Mouse (Mus musculus) neural tube, embryonic 11.5 days (tissue): ENCODE data around the gene Ube2q1. TPM values are rescaled to one million over a fixed set of nuclear protein-coding genes. Genes with fewer than 3 reads are reported as not detected.

Experiments used
- ATAC-seq: fragments of 200-750 bp; cut with Nextera tagmentation; 2 replicates; pipeline ENCODE4 v1.8.0; 2017; ENCODE audit warnings: moderate number of reproducible peaks, mild to moderate bottlenecking, moderate TSS enrichment, moderate library complexity; ENCODE audit not compliant: insufficient read depth, low FRiP score, low TSS enrichment
- DNase-seq: peaks from one replicate; pipeline ENCODE4 v3.0.0-alpha.2; 2015; ENCODE audit warnings: low spot score
- H3K27ac ChIP-seq: fragments of 300-500 bp; sonication (generic); 2 replicates; pipeline ENCODE4 v1.5.1; 2014; ENCODE audit warnings: low read depth, mild to moderate bottlenecking, low read length
- H3K27me3 ChIP-seq: fragments of 300-500 bp; sonication (generic); 2 replicates; pipeline ENCODE4 v1.6.1; 2014; ENCODE audit warnings: mild to moderate bottlenecking, low read length, mixed read lengths; ENCODE audit not compliant: control insufficient read depth, insufficient read depth
- H3K36me3 ChIP-seq: fragments of 300-500 bp; sonication (generic); 2 replicates; pipeline ENCODE4 v1.6.1; 2014; ENCODE audit warnings: mild to moderate bottlenecking, low read length, moderate library complexity, mixed read lengths; ENCODE audit not compliant: control insufficient read depth, insufficient read depth
- H3K4me1 ChIP-seq: fragments of 300-500 bp; sonication (generic); 2 replicates; pipeline ENCODE4 v1.6.1; 2014; ENCODE audit warnings: low read length, mixed read lengths; ENCODE audit not compliant: control insufficient read depth, insufficient read depth
- H3K4me2 ChIP-seq: fragments of 300-500 bp; sonication (generic); 2 replicates; pipeline ENCODE4 v1.6.1; 2014; ENCODE audit warnings: low read depth, mild to moderate bottlenecking, moderate library complexity
- H3K4me3 ChIP-seq: fragments of 300-500 bp; sonication (generic); 2 replicates; pipeline ENCODE4 v1.5.1; 2014; ENCODE audit warnings: low read depth, low read length
- H3K9ac ChIP-seq: fragments of 300-500 bp; sonication (generic); 2 replicates; pipeline ENCODE4 v1.6.1; 2014; ENCODE audit warnings: mild to moderate bottlenecking, low read length
- H3K9me3 ChIP-seq: fragments of 300-500 bp; sonication (generic); 2 replicates; pipeline ENCODE4 v1.6.1; 2016; ENCODE audit warnings: low read length; ENCODE audit not compliant: control insufficient read depth
- WGBS: fragments of 180-500 bp; shearing (Covaris S2); extraction: QIAGEN DNeasy Blood & Tissue Kit; methylation state at CpG from one replicate; pipeline ENCODE4 v1.1.7; 2014; 5-methylcytosine and 5-hydroxymethylcytosine counted together
- polyA plus RNA-seq: library from polyadenylated mRNA; unstranded; fragments of >200 nt; fragmentation: Nextera tagmentation; extraction: Ambion mirVana; gene quantifications from 2 replicates; pipeline ENCODE4 v1.2.1, GENCODE M21; 2014

Gene Ube2q1
- polyA plus RNA-seq, 1 experiment from 2014 or later: 22.3 TPM

- Histone ChIP-seq H3K4me2 (no peak overlapping the region), H3K9ac (no peak overlapping the region), H3K4me3 (no peak overlapping the region), H3K9me3 (no peaks in the 10 kb centered on the region), H3K4me1 (peaks cover 22% of the 10 kb centered on the region), H3K36me3 (peaks cover 21% of the 10 kb centered on the region), H3K27me3 (no peaks in the 10 kb centered on the region), H3K27ac (no peak overlapping the region)
- WGBS: 82% methylated on average over 4 of the region's 4 CpGs
- DNase-seq: no peak
- ATAC-seq: no peak
These were observed 2.6 kb downstream of the Ube2q1 start for GRCm38 (mm10) chr3:89776001-89776400.

GRCm38 (mm10) chr3:89780102-89780501 lies 6.7 kb downstream of the Ube2q1 start:
- peaks cover 33% of the 10 kb centered on the region for H3K36me3 ChIP-seq
- ATAC-seq (no peak), DNase-seq (no peak)
- no peak overlapping the region for H3K4me3 ChIP-seq
- no peak overlapping the region for H3K9ac ChIP-seq
- no peaks in the 10 kb centered on the region for H3K27me3 ChIP-seq
- peaks cover 4% of the 10 kb centered on the region for H3K4me1 ChIP-seq
- no peaks in the 10 kb centered on the region for H3K9me3 ChIP-seq
- 86% methylated on average over 4 of the region's 4 CpGs for WGBS
- no peak overlapping the region for H3K4me2 ChIP-seq
- no peak overlapping the region for H3K27ac ChIP-seq

GRCm38 (mm10) chr3:89781640-89782039 lies 8.2 kb downstream of the Ube2q1 start:
- Histone ChIP-seq H3K27ac (no peak overlapping the region), H3K36me3 (peaks cover 33% of the 10 kb centered on the region), H3K4me1 (no peaks in the 10 kb centered on the region), H3K4me2 (no peak overlapping the region), H3K27me3 (no peaks in the 10 kb centered on the region), H3K9ac (no peak overlapping the region), H3K9me3 (no peaks in the 10 kb centered on the region), H3K4me3 (no peak overlapping the region)
- WGBS: 86% methylated on average over 5 of the region's 5 CpGs
- ATAC-seq: no peak
- DNase-seq: no peak

GRCm38 (mm10) chr3:89784991-89785753 lies 11.8 kb downstream of the Ube2q1 start:
- H3K4me1 ChIP-seq: no peaks in the 10 kb centered on the region
- 24% methylated on average over 11 of the region's 11 CpGs for WGBS
- peaks cover 21% of the 10 kb centered on the region for H3K36me3 ChIP-seq
- DNase-seq (peak; percentile 64), ATAC-seq (no peak)
- H3K27ac ChIP-seq: no peak overlapping the region
- no peaks in the 10 kb centered on the region for H3K9me3 ChIP-seq
- no peak overlapping the region for H3K9ac ChIP-seq
- no peak overlapping the region for H3K4me3 ChIP-seq
- H3K27me3 ChIP-seq: no peaks in the 10 kb centered on the region
- no peak overlapping the region for H3K4me2 ChIP-seq

GRCm38 (mm10) chr3:89786275-89786674 lies 12.9 kb downstream of the Ube2q1 start:
- Histone ChIP-seq H3K27ac (no peak overlapping the region), H3K4me3 (no peak overlapping the region), H3K36me3 (peaks cover 10% of the 10 kb centered on the region; the same call in 1 of the 2 replicates), H3K9me3 (no peaks in the 10 kb centered on the region), H3K4me2 (no peak overlapping the region), H3K4me1 (no peaks in the 10 kb centered on the region), H3K27me3 (no peaks in the 10 kb centered on the region), H3K9ac (no peak overlapping the region)
- ATAC-seq (no peak), DNase-seq (no peak)
- WGBS: 83% methylated on average over 6 of the region's 6 CpGs

GRCm38 (mm10) chr3:89788680-89789352 lies 15.4 kb downstream of the Ube2q1 start:
- WGBS: 77% methylated on average over 16 of the region's 16 CpGs
- ATAC-seq (no peak), DNase-seq (no peak)
- Histone ChIP-seq H3K27ac (no peak overlapping the region), H3K4me2 (no peak overlapping the region), H3K36me3 (no peaks in the 10 kb centered on the region), H3K9ac (no peak overlapping the region), H3K27me3 (no peaks in the 10 kb centered on the region), H3K4me3 (no peak overlapping the region), H3K9me3 (no peaks in the 10 kb centered on the region), H3K4me1 (no peaks in the 10 kb centered on the region)

DNA sequence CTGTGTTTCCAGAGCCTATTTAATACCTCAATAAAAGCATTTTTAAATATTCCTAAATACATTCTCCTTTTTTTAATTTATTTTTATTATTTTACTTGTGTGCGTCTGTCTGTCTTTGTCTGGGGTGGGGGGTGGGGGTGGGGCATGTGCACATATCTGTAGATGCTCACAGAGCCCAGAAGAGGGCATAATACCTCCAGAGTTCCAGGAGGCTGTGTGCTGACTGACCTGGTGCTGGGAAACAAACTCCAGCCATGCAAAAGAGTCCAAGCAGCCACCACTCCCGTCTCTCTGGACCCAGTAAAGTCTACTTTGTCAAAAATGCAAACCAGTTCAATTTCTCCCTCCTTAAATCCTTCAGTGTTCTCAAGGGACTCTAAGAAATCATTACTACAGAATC lies 21.2 kb downstream of the Ube2q1 start:
- Histone ChIP-seq H3K4me3 (no peak overlapping the region), H3K27me3 (no peaks in the 10 kb centered on the region), H3K4me1 (no peaks in the 10 kb centered on the region), H3K27ac (no peak overlapping the region), H3K36me3 (no peaks in the 10 kb centered on the region), H3K4me2 (no peak overlapping the region), H3K9ac (no peak overlapping the region), H3K9me3 (no peaks in the 10 kb centered on the region)
- no peak for ATAC-seq
- DNase-seq: no peak
- 66% methylated on average over 2 of the region's 2 CpGs for WGBS

DNA sequence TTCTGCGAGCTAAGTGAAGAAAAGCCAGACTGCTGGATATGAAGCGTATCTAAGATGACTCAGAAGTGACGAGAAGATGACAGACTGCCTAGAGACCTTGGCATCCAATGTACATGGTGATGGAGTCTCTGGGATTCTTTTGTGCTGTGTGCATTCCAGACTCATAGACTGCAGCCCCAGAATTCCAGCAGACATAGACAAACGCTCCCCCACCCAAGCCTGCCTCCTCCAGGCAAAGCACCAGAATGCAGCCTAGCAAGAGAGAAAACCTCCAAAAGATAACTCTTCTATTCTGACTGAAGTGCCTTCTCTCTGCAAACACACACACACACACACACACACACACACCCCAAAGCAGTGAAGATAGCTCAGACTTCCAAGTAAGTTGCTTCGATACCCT lies 22.3 kb downstream of the Ube2q1 start:
- H3K4me1 ChIP-seq: no peaks in the 10 kb centered on the region
- WGBS: 80% methylated on average over 5 of the region's 5 CpGs
- no peak for ATAC-seq
- no peaks in the 10 kb centered on the region for H3K9me3 ChIP-seq
- H3K9ac ChIP-seq: no peak overlapping the region
- H3K27ac ChIP-seq: no peak overlapping the region
- H3K36me3 ChIP-seq: no peaks in the 10 kb centered on the region
- no peak overlapping the region for H3K4me2 ChIP-seq
- H3K27me3 ChIP-seq: no peaks in the 10 kb centered on the region
- no peak overlapping the region for H3K4me3 ChIP-seq
- DNase-seq: no peak

GRCm38 (mm10) chr3:89796358-89796757 lies 22.9 kb downstream of the Ube2q1 start:
- H3K27ac ChIP-seq: no peak overlapping the region
- DNase-seq (no peak), ATAC-seq (no peak)
- no peaks in the 10 kb centered on the region for H3K9me3 ChIP-seq
- 58% methylated on average over 4 of the region's 4 CpGs for WGBS
- H3K4me3 ChIP-seq: no peak overlapping the region
- no peak overlapping the region for H3K4me2 ChIP-seq
- no peaks in the 10 kb centered on the region for H3K36me3 ChIP-seq
- H3K4me1 ChIP-seq: no peaks in the 10 kb centered on the region
- no peaks in the 10 kb centered on the region for H3K27me3 ChIP-seq
- no peak overlapping the region for H3K9ac ChIP-seq
